Mouse (Mus musculus): ENCODE data around the gene Mrpl4. TPM values are rescaled to one million over a fixed set of nuclear protein-coding genes. Genes with fewer than 3 reads are reported as not detected.
"Not testable (repeated sequence)": the region's sequence is repeated elsewhere in the genome, so short reads cannot be mapped to it uniquely, and the experiment has no call there.

Mrpl4 gene
- polyA plus RNA-seq, 1 experiment from 2014 or later, result 132 TPM

GRCm38 (mm10) chr9:20995069-20995468 lies 7.5 kb upstream of the Mrpl4 start:
- Histone ChIP-seq H3K27me3 (ENCODE audit: control insufficient read depth, insufficient read depth, low read length) (no peaks in the 10 kb centered on the region), H3K4me1 (replicated peaks; ENCODE audit: control insufficient read depth, insufficient read depth, low read length) (no peaks in the 10 kb centered on the region), H3K4me2 (replicated peaks; ENCODE audit: low read depth, low read length) (no peak overlapping the region), H3K27ac (ENCODE audit: low read depth, low read length) (no peak overlapping the region), H3K4me3 (ENCODE audit: low read depth, low read length) (no peak overlapping the region), H3K9ac (ENCODE audit: low read depth, low read length) (no peak overlapping the region), H3K9me3 (ENCODE audit: control insufficient read depth, low read length) (no peaks in the 10 kb centered on the region), H3K36me3 (ENCODE audit: control insufficient read depth, insufficient read depth, low read length) (no peaks in the 10 kb centered on the region)
- 69% methylated on average over 3 of the region's 3 CpGs for WGBS
- DNase-seq (ENCODE audit: low spot score) (no peak), ATAC-seq (ENCODE audit: low FRiP score) (no peak)

GRCm38 (mm10) chr9:20997065-20997464 lies 5.5 kb upstream of the Mrpl4 start:
- Histone ChIP-seq H3K9me3 (ENCODE audit: control insufficient read depth, low read length) (no peaks in the 10 kb centered on the region), H3K4me1 (replicated peaks; ENCODE audit: control insufficient read depth, insufficient read depth, low read length) (no peaks in the 10 kb centered on the region), H3K36me3 (ENCODE audit: control insufficient read depth, insufficient read depth, low read length) (no peaks in the 10 kb centered on the region), H3K4me3 (ENCODE audit: low read depth, low read length) (no peak overlapping the region), H3K27me3 (ENCODE audit: control insufficient read depth, insufficient read depth, low read length) (no peaks in the 10 kb centered on the region), H3K27ac (ENCODE audit: low read depth, low read length) (no peak overlapping the region), H3K9ac (ENCODE audit: low read depth, low read length) (no peak overlapping the region), H3K4me2 (replicated peaks; ENCODE audit: low read depth, low read length) (no peak overlapping the region)
- 88% methylated on average over 8 of the region's 8 CpGs for WGBS
- ATAC-seq (ENCODE audit: low FRiP score), result no peak
- no peak for DNase-seq (ENCODE audit: low spot score)

GRCm38 (mm10) chr9:20998337-20998736 lies 4.2 kb upstream of the Mrpl4 start:
- DNase-seq (ENCODE audit: low spot score), result not testable (repeated sequence)

GRCm38 (mm10) chr9:21000811-21001210 lies 1.7 kb upstream of the Mrpl4 start:
- H3K27me3 ChIP-seq (ENCODE audit: control insufficient read depth, insufficient read depth, low read length), result no peaks in the 10 kb centered on the region
- no peak for DNase-seq (ENCODE audit: low spot score)
- H3K4me2 ChIP-seq (replicated peaks; ENCODE audit: low read depth, low read length), result no peak overlapping the region
- H3K27ac ChIP-seq (ENCODE audit: low read depth, low read length), result no peak overlapping the region
- no peak for ATAC-seq (ENCODE audit: low FRiP score)
- H3K4me1 ChIP-seq (replicated peaks; ENCODE audit: control insufficient read depth, insufficient read depth, low read length), result no peaks in the 10 kb centered on the region
- H3K9me3 ChIP-seq (ENCODE audit: control insufficient read depth, low read length), result no peaks in the 10 kb centered on the region
- no peaks in the 10 kb centered on the region for H3K36me3 ChIP-seq (ENCODE audit: control insufficient read depth, insufficient read depth, low read length)
- no peak overlapping the region for H3K4me3 ChIP-seq (ENCODE audit: low read depth, low read length)
- no peak overlapping the region for H3K9ac ChIP-seq (ENCODE audit: low read depth, low read length)

More at GRCm38 (mm10) chr9:20998337-20998736, 4.2 kb upstream of the Mrpl4 start:
- H3K4me1 ChIP-seq (replicated peaks; ENCODE audit: control insufficient read depth, insufficient read depth, low read length); H3K36me3 ChIP-seq (ENCODE audit: control insufficient read depth, insufficient read depth, low read length); H3K27me3 ChIP-seq (ENCODE audit: control insufficient read depth, insufficient read depth, low read length); H3K9ac ChIP-seq (ENCODE audit: low read depth, low read length); H3K4me3 ChIP-seq (ENCODE audit: low read depth, low read length); ATAC-seq (ENCODE audit: low FRiP score); H3K27ac ChIP-seq (ENCODE audit: low read depth, low read length); H3K4me2 ChIP-seq (replicated peaks; ENCODE audit: low read depth, low read length); H3K9me3 ChIP-seq (ENCODE audit: control insufficient read depth, low read length): not testable (repeated sequence)
- WGBS, result 88% methylated on average over 1 of the region's 1 CpGs

- Histone ChIP-seq H3K36me3 (ENCODE audit: control insufficient read depth, insufficient read depth, low read length) (no peaks in the 10 kb centered on the region), H3K4me1 (replicated peaks; ENCODE audit: control insufficient read depth, insufficient read depth, low read length) (no peaks in the 10 kb centered on the region), H3K4me2 (replicated peaks; ENCODE audit: low read depth, low read length) (no peak overlapping the region), H3K4me3 (ENCODE audit: low read depth, low read length) (no peak overlapping the region), H3K27me3 (ENCODE audit: control insufficient read depth, insufficient read depth, low read length) (no peaks in the 10 kb centered on the region), H3K9ac (ENCODE audit: low read depth, low read length) (no peak overlapping the region), H3K9me3 (ENCODE audit: control insufficient read depth, low read length) (no peaks in the 10 kb centered on the region), H3K27ac (ENCODE audit: low read depth, low read length) (no peak overlapping the region)
- DNase-seq (ENCODE audit: low spot score) (no peak), ATAC-seq (ENCODE audit: low FRiP score) (no peak)
- WGBS, result 73% methylated on average over 6 of the region's 6 CpGs
Observed at GRCm38 (mm10) chr9:21001651-21002200, 812 bp upstream of the Mrpl4 start.

- peak overlapping the region; percentile 82 for H3K9ac ChIP-seq (ENCODE audit: low read depth, low read length)
- no peaks in the 10 kb centered on the region for H3K4me1 ChIP-seq (replicated peaks; ENCODE audit: control insufficient read depth, insufficient read depth, low read length)
- ATAC-seq (ENCODE audit: low FRiP score) (peak; percentile 65), DNase-seq (ENCODE audit: low spot score) (no peak)
- no peaks in the 10 kb centered on the region for H3K9me3 ChIP-seq (ENCODE audit: control insufficient read depth, low read length)
- peak overlapping the region; percentile 86 for H3K4me2 ChIP-seq (replicated peaks; ENCODE audit: low read depth, low read length)
- WGBS, result 15% methylated on average over 7 of the region's 7 CpGs
- no peaks in the 10 kb centered on the region for H3K27me3 ChIP-seq (ENCODE audit: control insufficient read depth, insufficient read depth, low read length)
- H3K27ac ChIP-seq (ENCODE audit: low read depth, low read length), result peak overlapping the region; percentile 31; the same call in 1 of the 2 replicates
- no peaks in the 10 kb centered on the region for H3K36me3 ChIP-seq (ENCODE audit: control insufficient read depth, insufficient read depth, low read length)
- peak overlapping the region; percentile 88 for H3K4me3 ChIP-seq (ENCODE audit: low read depth, low read length)
Observed at GRCm38 (mm10) chr9:21002270-21002626, 290 bp upstream of the Mrpl4 start.

- no peaks in the 10 kb centered on the region for H3K9me3 ChIP-seq (ENCODE audit: control insufficient read depth, low read length)
- no peak overlapping the region for H3K4me3 ChIP-seq (ENCODE audit: low read depth, low read length)
- no peak overlapping the region for H3K27ac ChIP-seq (ENCODE audit: low read depth, low read length)
- H3K27me3 ChIP-seq (ENCODE audit: control insufficient read depth, insufficient read depth, low read length), result no peaks in the 10 kb centered on the region
- H3K4me2 ChIP-seq (replicated peaks; ENCODE audit: low read depth, low read length), result no peak overlapping the region
- no peak for DNase-seq (ENCODE audit: low spot score)
- ATAC-seq (ENCODE audit: low FRiP score), result no peak
- H3K36me3 ChIP-seq (ENCODE audit: control insufficient read depth, insufficient read depth, low read length), result no peaks in the 10 kb centered on the region
- 91% methylated on average over 10 of the region's 10 CpGs for WGBS
- no peaks in the 10 kb centered on the region for H3K4me1 ChIP-seq (replicated peaks; ENCODE audit: control insufficient read depth, insufficient read depth, low read length)
- H3K9ac ChIP-seq (ENCODE audit: low read depth, low read length), result no peak overlapping the region
Observed at GRCm38 (mm10) chr9:21007313-21007952, 4.9 kb downstream of the Mrpl4 start.

- Histone ChIP-seq H3K27me3 (ENCODE audit: control insufficient read depth, insufficient read depth, low read length) (no peaks in the 10 kb centered on the region), H3K27ac (ENCODE audit: low read depth, low read length) (no peak overlapping the region), H3K4me2 (replicated peaks; ENCODE audit: low read depth, low read length) (no peak overlapping the region), H3K9me3 (ENCODE audit: control insufficient read depth, low read length) (no peaks in the 10 kb centered on the region), H3K4me1 (replicated peaks; ENCODE audit: control insufficient read depth, insufficient read depth, low read length) (no peaks in the 10 kb centered on the region), H3K4me3 (ENCODE audit: low read depth, low read length) (no peak overlapping the region), H3K9ac (ENCODE audit: low read depth, low read length) (no peak overlapping the region), H3K36me3 (ENCODE audit: control insufficient read depth, insufficient read depth, low read length) (no peaks in the 10 kb centered on the region)
- 82% methylated on average over 7 of the region's 7 CpGs for WGBS
- DNase-seq (ENCODE audit: low spot score), result no peak
- ATAC-seq (ENCODE audit: low FRiP score), result no peak
Observed at GRCm38 (mm10) chr9:21008007-21008406, 5.5 kb downstream of the Mrpl4 start.

GRCm38 (mm10) chr9:21010362-21010761 lies 7.8 kb downstream of the Mrpl4 start:
- Histone ChIP-seq H3K27ac (ENCODE audit: low read depth, low read length) (no peak overlapping the region), H3K4me1 (replicated peaks; ENCODE audit: control insufficient read depth, insufficient read depth, low read length) (no peaks in the 10 kb centered on the region), H3K4me2 (replicated peaks; ENCODE audit: low read depth, low read length) (no peak overlapping the region), H3K9me3 (ENCODE audit: control insufficient read depth, low read length) (no peaks in the 10 kb centered on the region), H3K27me3 (ENCODE audit: control insufficient read depth, insufficient read depth, low read length) (peaks cover 13% of the 10 kb centered on the region), H3K36me3 (ENCODE audit: control insufficient read depth, insufficient read depth, low read length) (no peaks in the 10 kb centered on the region), H3K9ac (ENCODE audit: low read depth, low read length) (no peak overlapping the region), H3K4me3 (ENCODE audit: low read depth, low read length) (no peak overlapping the region)
- no peak for DNase-seq (ENCODE audit: low spot score)
- 74% methylated on average over 2 of the region's 2 CpGs for WGBS
- no peak for ATAC-seq (ENCODE audit: low FRiP score)
